Mouse (Mus musculus) retina, postnatal 1 day (tissue): ENCODE results near the gene Fam57a.
"Not testable (repeated sequence)": the region's sequence is repeated elsewhere in the genome, so short reads cannot be mapped to it uniquely, and the experiment has no call there.

Experiments
- DNase-seq: peaks from one replicate; pipeline ENCODE4 v3.0.0-alpha.2; 2012

The Fam57a gene

DNA sequence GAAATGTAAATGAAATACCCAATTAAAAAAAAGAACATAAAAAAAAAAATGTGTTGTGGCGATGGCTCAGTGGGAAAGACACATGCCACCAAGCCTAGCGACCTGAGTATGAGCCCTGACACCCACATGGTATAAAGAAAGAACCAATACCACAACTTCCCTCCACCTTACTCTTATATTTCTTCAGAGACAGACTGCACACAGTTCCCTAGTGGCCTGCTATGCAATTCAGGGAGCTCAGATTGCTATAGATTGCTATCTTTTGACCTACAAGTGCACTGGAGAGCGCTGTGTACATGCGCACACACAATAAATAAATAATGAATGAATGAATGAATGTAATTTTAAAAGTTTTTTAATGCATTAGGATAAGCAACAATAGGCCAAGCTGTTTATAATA lies 4.3 kb downstream of the Fam57a start:
- DNase-seq, result no peak

DNA sequence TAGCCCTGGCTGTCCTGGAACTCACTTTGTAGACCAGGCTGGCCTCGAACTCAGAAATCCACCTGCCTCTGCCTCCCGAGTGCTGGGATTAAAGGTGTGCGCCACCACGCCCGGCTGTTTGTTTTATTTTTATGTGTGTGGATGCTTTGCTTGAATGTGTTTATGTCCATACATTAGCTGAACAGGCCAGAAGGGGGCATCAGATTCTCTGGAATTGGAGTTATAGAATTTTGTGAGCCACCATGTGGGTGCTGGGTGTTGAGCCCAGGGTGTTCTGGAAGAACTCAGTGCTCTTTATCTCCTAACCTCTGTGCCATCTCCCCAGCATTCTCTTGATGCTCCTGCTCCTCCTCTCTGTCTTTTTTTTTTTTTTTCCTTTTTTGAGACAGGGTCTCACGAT lies 7.4 kb downstream of the Fam57a start:
- DNase-seq, result no peak

DNA sequence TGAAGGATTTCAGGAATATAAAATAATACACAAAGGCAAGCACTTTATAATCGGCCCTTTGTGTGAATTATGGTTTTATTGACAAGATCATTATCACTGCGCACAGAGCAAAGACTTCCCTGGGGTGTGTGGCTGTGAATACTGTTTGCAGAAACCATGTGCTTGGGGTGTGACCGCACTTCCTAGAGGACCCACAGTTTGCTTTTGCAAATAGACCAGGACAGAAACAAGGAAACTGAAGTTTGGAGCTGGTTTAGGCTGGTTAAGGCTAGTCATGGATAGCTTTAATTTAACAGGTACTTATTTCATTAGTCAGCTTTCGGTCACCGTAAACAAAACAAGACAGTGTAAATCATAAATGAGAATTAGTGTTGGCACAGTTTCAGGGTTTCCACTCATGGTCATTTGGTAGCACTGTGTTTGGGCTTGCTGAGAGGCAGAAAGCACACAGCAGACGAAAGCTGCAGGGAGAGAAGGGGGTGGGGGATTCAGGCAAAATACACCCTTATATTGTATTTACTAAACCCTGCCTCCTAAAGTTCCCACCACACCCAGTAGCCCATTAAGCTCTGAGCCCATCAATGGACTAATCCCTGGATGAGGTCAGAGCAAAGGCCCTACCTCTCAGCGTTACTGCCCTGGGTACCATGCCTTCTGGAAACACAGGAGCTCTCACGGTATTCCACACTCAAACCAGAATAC lies 17.0 kb downstream of the Fam57a start:
- no peak for DNase-seq

GRCm38 (mm10) chr11:76196977-76197469 lies 17.6 kb downstream of the Fam57a start:
- DNase-seq, result no peak

GRCm38 (mm10) chr11:76201761-76202674 lies 22.5 kb downstream of the Fam57a start:
- peak; percentile 91 for DNase-seq

- DNase-seq, result no peak
These were observed 27.3 kb downstream of the Fam57a start for GRCm38 (mm10) chr11:76206793-76207192.

- DNase-seq, result no peak
These were observed 30.9 kb downstream of the Fam57a start for GRCm38 (mm10) chr11:76210228-76210985.

DNA sequence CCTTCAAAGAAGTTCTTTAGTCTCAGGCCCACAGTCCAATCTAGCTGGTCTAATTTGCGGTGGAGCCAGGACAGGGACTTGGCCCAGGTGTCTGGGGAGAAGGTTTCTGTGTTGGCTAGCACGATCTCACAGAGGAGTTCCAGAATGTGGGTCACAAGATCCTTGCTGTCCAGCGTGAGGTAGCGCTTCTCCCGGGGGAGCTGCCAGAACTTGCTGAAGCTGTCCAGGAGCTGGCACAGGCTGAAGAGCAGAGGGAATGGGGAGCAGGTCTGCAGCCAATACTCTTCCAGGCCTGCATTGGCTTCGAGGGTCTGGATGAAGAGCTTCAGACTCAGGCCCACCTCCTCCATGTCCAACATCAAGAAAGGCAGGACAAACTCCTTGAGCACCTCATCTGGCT lies 32.1 kb downstream of the Fam57a start:
- not testable (repeated sequence) for DNase-seq

GRCm38 (mm10) chr11:76213841-76214240 lies 34.4 kb downstream of the Fam57a start:
- no peak for DNase-seq

DNA sequence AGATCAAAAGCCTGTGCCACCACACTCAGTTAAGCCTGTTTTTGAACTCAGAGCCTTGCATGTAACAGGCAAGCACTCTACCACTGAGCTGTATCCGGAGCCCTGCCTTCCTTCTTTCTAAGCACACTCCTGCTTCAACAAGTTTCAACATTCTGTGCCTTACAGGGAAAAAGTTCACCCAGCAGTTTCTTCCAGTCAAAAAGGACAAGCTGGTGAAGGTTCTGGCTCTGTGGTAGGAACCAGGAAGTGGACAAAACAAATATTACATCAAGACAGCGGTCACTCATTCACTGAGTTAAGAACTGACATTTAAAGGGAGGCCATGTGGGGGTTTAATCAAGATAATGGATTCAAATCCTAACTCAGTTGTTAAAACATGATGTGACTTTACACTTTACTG lies 35.5 kb downstream of the Fam57a start:
- DNase-seq, result no peak

DNA sequence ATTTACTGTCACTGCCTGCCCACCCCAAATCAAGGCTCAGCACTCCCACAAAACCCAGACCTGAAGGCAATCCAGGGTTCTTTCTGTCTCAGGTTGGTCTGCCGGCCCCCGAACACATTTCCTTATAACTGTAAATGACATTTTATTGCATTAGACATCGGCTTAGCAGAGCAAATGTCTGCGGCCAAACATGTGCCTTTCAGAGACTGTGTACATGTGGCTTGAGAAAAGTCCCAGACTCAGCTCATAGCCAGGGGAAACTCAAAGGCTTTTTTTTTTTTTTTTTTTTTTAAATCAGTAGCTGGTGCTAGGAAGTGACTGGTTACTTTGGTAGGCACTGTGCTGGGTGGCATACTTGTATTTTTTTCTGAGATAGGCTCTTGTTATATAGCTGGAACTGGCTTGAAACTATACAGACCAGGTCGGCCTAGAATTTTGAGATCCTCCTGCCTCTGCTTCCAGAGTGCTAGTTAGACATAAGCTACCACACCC lies 36.6 kb downstream of the Fam57a start:
- DNase-seq, result no peak

- DNase-seq, result peak; percentile 47
These were observed 37.4 kb downstream of the Fam57a start for GRCm38 (mm10) chr11:76216681-76217389.

DNA sequence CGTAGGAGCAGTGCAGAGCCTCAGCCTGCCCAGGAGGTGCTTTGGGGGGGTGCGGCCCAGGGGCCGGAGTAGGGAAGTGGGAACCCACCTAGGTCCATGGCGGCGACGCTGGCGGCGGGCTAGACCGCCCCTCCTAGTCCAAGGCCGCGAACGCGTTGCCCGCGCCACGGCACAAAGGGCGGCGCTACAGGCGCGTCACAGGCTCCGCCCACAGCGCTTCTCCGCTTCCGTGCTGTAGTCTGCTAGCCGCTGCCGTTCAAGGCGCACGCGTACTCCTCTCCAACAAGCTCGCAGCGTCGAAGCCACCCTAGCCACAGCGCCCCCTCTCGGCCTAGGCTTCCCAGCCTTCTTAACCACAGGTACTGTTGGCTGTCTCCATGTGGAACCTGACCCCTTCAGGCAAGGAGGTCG lies 37.9 kb downstream of the Fam57a start, which contains the start of the genes Dbil5 and Gemin4:
Gene Dbil5 (plus strand): TSS at position 219 of the 411 bp plus-strand sequence.
Gene Gemin4 (minus strand): TSS at position 275 of the 411 bp plus-strand sequence.
- peak; percentile 98 for DNase-seq

GRCm38 (mm10) chr11:76224631-76225030 lies 45.2 kb downstream of the Fam57a start:
- DNase-seq, result no peak

DNA sequence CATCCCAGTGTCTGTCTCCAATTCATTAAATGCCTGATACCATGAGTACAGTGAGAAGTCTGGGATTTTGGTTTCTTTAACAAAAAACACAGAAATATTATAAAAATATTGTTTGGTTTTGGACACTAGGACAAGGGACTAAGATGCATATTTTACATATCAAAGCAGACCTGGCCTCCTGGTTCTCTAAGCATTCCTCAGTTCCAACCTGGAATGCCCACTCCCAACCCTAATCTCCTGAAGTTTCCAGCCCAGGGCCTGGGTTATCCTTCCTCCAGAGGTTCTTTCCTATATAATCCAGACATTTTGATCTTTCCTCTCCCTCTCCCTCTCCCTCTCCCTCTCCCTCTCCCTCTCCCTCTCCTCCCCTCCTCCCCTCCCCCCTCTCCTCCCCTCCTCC lies 45.6 kb downstream of the Fam57a start:
- DNase-seq, result no peak

GRCm38 (mm10) chr11:76236136-76236535 lies 56.7 kb downstream of the Fam57a start:
- DNase-seq, result no peak

DNA sequence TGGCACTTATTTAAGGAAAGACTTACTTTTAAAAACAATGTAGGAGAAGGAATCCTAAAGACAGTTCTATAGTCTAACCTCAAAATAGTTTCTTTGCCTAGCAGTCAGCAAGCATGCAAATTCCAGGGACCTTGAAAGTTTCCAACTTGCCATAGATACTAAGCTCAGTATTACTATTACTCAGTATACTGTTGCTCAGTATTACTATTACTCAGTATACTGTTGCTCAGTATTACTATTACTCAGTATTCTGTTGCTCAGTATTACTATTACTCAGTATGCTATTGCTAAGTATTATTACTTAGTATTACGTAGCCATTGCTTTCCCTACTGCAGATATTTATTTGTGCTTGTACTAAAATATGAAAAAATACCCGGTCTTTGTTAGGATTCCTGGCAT lies 60.3 kb downstream of the Fam57a start:
- no peak for DNase-seq

DNA sequence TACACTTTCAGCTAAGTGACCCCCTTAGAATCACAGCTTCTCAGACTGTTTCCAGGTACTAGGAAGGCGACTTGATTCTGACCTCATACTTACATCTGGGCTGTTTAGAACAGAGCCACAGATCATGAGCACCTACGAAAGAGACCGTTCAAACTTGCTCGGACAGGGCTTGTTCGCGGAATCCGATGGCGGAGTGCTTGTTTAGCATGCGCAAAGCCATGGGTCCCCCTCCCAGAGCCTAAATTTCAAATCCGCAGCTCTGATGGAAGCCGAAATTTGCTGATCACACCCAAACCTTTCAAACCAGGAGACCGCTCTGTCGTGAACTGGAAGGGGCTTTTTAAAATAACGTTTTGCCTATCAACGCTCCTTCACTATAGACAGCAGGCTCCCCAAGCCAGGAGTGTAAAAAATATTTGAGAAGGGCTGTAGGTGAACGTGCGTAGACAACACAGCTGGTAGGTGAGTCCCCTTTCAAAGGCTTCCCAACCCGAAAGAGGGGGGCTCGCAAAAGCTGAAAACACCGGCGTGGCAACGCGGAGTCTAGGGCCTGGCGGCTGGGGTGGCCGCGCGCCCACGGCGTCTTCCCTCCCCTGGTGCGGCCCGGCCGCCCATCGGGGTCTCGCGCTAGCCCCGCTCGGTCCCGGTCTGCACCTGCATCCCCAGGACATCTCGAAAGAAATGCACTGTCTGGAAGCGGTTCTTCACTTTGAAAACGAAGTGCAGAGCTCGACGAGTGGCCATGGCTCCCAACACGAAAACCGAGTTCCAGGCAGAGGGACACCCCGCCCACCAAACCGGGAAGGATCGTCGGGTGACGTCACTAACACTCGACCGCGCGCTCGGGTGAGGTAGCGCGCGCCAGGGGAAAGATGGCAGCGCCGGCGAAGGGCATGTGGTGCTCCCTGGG lies 63.7 kb downstream of the Fam57a start, which contains the start of the genes Mrm3 and Glod4:
Gene Mrm3 (plus strand): TSS at position 815 of the 910 bp plus-strand sequence.
Gene Glod4 (minus strand): TSS at position 825 of the 910 bp plus-strand sequence.
- DNase-seq, result peak; percentile 95

GRCm38 (mm10) chr11:76243811-76244546 lies 64.5 kb downstream of the Fam57a start:
- DNase-seq, result no peak

GRCm38 (mm10) chr11:76246439-76246838 lies 67.0 kb downstream of the Fam57a start:
- no peak for DNase-seq
